Mouse (Mus musculus) olfactory bulb, adult 2 months (tissue): Measurements from ENCODE around the gene Btbd17.

Experiments used
- CTCF ChIP-seq: fragments of 200-500 bp; IDR thresholded peaks from 2 replicates; pipeline ENCODE4 v1.5.1; 2012; ENCODE audit warnings: low read depth, mild to moderate bottlenecking, low read length, moderate library complexity; ENCODE audit not compliant: insufficient read depth
- POLR2A ChIP-seq: fragments of 200-500 bp; IDR thresholded peaks from 2 replicates; pipeline ENCODE4 v1.6.1; 2012; ENCODE audit warnings: mild to moderate bottlenecking, low read depth, low read length, moderate library complexity; ENCODE audit not compliant: insufficient read depth

- TF ChIP-seq POLR2A (no peak), CTCF (no peak)
Observed at GRCm38 (mm10) chr11:114789716-114790115, 6.0 kb downstream of the Btbd17 start.
